Mouse (Mus musculus): ENCODE measurements around the gene Dennd5b. TPM values are rescaled to one million over a fixed set of nuclear protein-coding genes. Genes with fewer than 3 reads are reported as not detected.
"Not testable (repeated sequence)": the region's sequence is repeated elsewhere in the genome, so short reads cannot be mapped to it uniquely, and the experiment has no call there.

Gene Dennd5b
- total RNA-seq, 4 experiments from 2014 or later: 41.9 to 59.0 (median 47.0) TPM

GRCm38 (mm10) chr6:149010766-149011301 is 90.6 kb downstream of the Dennd5b start:
- DNase-seq (ENCODE audit: low spot score in 2 of 2): no peak

- no peak for DNase-seq (ENCODE audit: low spot score in 2 of 2)
Observed at GRCm38 (mm10) chr6:149005009-149005408, 96.5 kb downstream of the Dennd5b start.

- no peak for DNase-seq (ENCODE audit: low spot score in 2 of 2)
Observed at GRCm38 (mm10) chr6:148994327-148994999, 107.0 kb downstream of the Dennd5b start.

DNA sequence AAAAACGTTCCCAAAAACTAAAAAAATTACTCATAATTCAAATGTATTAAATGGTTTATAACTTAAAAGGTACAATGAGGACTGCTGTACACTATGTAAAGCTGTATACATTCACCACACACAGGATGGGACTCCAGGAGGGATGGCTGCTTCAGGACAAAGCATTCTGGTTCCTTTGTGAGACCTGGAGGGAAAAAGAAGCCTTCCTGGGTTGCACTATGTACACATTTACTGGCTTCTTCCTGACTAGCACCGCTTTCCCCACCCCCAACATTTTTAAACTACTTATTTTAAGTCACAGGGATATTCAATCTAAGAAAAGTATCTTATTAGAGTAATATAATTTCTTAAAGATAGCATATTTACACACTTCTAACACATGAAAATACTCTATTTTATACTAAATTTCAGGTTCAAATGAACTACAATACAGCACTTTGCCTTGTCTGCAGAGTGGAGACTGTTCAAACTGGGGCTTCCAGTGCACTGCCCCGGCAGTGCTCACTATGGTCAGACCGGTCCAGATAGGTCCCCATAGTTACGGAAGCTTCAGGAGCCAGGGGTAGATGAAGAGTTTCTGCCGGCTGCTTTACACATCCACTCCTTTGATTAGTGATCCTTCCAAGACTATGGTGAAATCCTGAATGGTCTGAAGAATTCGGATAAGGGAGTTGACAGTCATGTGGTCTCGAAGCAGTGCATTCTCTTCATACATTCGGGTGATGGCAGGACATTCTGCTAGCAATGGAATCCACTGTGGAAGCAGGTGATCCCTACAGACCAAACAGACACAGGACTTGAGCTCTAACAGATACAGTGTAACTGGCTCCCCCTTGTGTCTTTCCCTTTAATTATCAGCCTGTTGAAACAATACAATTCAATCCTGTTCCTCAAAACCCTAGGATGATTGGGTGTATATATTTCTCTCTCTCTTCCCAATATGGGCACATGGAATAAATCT is 108.1 kb downstream of the Dennd5b start:
- no peak for DNase-seq (ENCODE audit: low spot score in 2 of 2)

DNA sequence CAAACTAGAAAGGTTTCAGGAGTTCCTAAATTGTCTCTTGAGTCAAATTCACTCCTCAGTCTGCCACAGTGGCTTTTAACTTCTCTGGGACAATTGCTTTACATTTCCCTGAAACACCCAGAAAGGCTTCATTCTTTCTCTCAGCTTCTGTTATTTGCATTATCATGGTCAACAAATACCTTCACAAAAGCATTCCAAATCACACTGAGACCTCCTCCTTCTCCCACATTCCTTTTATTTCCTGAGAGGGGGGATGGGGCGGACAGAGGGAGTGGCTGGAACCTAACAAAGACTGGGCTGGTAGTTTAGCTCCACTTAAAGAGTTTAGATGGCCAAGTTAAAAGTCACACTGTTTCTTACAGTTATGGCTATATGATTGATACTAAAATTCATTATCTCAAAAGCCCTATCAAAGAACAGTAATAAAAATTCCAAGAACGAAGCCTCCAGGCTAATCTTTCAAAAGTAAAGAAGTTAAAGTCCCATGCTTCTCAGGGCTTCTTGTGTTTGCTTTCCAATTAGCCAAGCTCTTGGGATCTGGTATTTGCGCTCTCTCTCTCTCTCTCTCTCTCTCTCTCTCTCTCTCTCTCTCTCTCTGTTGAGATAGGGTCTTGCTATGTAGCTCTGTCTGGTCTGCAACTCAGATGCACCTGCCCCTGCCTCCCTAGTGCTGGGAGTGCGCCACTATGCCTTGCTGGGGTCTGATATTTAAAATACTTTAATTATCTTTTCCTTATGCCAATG is 108.9 kb downstream of the Dennd5b start:
- DNase-seq (ENCODE audit: low spot score in 2 of 2): no peak

DNA sequence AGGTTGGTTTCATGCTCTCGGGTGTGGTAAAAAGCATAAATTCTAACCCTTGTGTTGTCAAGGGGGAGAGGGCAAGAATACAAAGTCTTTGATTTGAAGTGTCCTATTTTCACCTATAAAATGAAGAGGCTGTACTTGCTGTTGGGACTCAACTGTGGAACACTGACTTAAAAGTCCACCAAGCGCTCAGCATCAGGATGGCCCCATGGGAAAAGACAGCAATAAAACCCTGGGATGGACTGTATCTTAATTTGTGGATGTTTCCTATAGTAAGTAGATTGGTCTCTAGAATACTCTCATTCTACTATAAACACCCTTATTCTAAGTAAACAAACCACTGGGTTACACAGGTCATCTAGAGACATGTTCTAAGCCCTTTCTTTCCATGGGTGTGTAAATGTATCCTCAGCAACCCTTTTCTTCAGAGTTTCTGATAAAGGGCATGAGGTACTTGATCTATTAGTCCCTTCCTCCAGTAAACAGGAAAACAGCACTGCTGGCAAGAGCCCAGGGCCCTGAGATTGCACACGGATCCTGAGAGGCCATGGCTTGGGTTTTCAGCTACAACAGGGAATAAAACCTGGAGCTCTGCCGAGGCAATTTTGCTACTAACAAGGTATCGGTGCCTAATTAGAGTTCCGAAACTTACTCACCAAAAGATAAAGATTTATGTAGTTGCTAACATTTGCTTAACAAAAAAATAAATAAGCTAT is 109.7 kb downstream of the Dennd5b start:
- no peak for DNase-seq (ENCODE audit: low spot score in 2 of 2)

DNA sequence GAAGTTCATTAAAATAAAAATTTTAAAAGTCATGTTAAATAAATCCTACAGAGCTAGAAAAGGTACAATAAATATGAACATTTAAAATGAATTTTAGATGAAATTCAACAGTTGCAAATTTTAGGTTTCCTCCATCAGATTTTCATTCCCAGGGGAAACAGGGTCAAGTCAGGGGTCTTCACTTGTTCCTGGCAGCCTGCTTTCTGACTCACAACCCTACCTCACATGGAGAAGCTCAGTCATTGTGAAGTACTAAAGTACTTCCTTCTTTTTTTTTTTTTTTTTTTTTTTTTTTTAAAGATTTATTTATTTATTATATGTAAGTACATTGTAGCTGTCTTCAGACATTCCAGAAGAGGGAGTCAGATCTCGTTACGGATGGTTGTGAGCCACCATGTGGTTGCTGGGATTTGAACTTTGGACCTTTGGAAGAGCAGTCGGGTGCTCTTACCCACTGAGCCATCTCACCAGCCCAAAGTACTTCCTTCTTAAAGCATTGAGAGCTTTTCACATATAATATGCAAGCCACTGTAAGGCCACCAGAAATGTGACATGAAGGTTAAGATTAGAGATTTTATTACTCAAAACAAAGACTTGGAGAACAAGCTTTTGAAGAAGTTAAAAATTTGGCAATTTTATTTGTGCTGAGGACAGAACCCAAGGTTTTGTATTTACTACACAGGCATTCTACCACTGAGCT is 111.5 kb downstream of the Dennd5b start:
- DNase-seq (ENCODE audit: low spot score in 2 of 2): not testable (repeated sequence)

DNA sequence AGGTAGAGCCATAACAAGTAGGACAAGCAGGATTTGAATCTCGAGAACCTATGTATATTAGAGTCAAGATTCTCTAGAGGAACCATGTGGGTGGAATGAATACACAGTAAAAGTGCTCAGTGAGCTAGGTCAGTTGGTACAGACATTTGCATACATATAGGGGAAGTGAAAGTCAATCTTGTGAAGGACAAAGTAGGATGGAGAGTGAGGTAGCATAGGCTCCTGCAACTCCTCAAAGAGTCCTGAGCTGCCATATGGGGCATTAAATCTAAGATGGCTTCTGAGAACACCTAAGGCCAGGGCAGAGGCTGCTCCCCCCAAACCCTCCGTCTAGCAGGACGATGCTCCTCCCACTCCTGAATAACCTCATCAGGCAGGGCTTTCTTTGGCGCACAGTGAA is 115.5 kb downstream of the Dennd5b start:
- no peak for DNase-seq (ENCODE audit: low spot score in 2 of 2)

DNA sequence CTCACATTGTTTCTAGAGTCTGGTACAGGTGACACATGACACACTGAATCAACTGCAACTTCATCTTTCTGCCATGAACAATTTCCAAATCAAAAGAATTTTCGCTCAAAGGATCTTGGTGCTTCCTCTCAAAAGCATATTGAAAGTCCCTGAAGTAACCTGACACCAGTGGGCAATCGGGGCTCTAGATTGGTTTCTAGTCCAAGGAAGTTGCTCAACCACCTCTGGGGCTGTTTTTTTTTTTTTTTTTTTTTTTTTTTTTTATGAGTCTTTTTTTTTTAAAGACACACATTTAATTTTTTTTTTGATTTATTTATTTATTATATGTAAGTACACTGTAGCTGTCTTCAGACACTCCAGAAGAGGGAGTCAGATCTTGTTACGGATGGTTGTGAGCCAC is 121.0 kb downstream of the Dennd5b start:
- no peak for DNase-seq (ENCODE audit: low spot score in 2 of 2)

DNA sequence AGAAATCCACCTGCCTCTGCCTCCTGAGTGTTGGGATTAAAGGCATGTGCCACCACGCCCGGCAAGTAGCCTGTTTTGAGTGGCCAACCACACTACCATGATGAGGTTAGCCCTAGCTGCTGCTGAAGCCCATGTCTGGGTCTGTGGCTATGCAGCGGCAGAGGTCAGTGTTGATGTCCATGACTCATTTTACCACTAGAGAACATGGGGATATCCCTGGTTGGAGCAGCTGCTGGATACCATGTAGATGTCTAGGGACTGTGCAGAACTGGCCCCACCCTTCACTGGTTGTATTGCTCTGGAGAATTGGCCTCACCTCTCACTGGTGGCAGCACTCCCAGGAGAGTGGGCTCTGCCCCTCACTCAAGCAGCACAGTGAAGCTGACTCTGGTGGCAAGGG is 126.4 kb downstream of the Dennd5b start:
- no peak for DNase-seq (ENCODE audit: low spot score in 2 of 2)

DNA sequence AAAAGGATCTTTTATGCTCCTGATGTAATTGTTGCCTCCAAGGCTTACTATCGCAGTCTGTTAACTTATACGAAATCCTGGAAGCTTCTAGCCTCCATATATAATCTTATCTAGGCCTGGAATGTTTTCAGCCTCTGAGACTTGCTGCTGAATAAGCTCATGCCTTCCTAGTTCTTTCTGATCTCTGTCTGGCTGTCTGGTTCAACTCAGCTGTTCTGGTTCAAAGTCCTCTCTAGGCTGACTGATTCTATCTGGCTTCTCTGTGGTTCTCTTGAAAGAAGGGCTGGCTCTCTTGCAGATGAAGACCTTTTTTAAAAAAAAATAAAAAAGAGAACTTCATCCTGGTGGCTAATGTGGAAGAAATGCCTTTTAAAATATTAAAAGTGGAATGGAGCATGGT is 128.6 kb downstream of the Dennd5b start:
- no peak for DNase-seq (ENCODE audit: low spot score in 2 of 2)

GRCm38 (mm10) chr6:148972059-148972848 is 129.2 kb downstream of the Dennd5b start:
- no peak for DNase-seq (ENCODE audit: low spot score in 2 of 2)

GRCm38 (mm10) chr6:148971385-148971940 is 130.0 kb downstream of the Dennd5b start:
- DNase-seq (ENCODE audit: low spot score in 2 of 2): no peak

DNA sequence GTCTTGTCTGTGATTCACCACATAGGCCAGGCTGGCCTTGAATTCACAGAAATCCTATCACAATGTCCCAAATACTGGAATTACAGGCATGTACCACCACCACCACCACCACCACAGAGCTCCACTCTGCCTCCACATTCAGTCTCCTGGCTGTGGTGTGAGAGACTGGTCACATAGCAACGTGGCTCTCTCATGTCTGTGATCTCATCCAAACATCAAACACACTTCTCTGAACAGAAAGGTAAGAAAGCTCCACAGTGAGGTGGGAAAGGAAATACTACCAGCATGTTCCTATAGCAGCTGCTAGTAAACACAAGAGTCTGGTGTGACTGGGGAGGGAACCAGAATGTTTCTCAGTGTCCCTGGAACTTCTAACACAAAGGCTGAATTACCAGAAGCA is 140.2 kb downstream of the Dennd5b start:
- no peak for DNase-seq (ENCODE audit: low spot score in 2 of 2)

- no peak for DNase-seq (ENCODE audit: low spot score in 2 of 2)
Observed at GRCm38 (mm10) chr6:148959540-148960238, 141.8 kb downstream of the Dennd5b start.

DNA sequence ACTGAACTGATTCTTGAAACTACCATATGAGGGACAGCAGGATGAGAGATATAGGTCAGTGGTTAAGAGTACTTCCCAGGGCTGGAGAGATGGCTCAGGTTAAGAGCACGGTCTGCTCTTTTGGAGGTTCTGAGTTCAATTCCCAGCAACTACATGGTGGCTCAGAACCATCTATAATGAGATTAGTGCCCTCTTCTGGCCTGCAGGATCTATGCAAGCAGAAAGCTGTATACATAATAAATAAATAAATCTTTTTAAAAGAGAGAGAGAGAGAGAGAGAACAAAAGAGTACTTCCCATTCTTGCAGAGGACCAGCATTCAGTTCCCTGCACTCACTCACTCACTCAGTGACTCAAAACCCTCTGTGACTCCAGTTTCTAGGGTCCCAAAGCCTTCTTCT is 142.8 kb downstream of the Dennd5b start:
- DNase-seq (ENCODE audit: low spot score in 2 of 2): no peak

DNA sequence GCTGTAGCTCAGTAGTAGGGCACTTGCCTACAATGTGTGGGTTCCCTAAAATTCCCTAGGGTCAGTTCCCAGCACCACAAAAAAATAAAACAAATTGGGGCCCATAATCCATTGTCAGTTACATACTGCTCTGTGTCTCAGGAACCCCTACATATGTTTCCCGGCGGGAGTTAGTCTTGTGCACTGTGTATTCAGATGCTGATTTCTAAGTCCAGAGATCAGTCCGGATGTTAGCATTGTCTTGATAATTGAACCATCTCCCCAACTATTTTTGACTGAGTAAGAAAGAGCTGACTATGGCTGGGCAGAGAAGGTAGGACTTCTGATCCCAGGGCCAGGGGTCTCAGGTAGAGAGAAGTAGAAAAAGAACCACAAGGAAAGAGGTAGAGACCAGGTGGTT is 144.4 kb downstream of the Dennd5b start:
- no peak for DNase-seq (ENCODE audit: low spot score in 2 of 2)

- no peak for DNase-seq (ENCODE audit: low spot score in 2 of 2)
Observed at GRCm38 (mm10) chr6:148955641-148956420, 145.6 kb downstream of the Dennd5b start.
